Mouse (Mus musculus): ENCODE data around the gene Aldh3a2. TPM values are rescaled to one million over a fixed set of nuclear protein-coding genes. Genes with fewer than 3 reads are reported as not detected.
A peak's percentile ranks its signal among the peaks of the same experiment; 100 is the strongest.

Gene Aldh3a2
- polyA plus RNA-seq, 1 experiment = 15.8 TPM

DNA sequence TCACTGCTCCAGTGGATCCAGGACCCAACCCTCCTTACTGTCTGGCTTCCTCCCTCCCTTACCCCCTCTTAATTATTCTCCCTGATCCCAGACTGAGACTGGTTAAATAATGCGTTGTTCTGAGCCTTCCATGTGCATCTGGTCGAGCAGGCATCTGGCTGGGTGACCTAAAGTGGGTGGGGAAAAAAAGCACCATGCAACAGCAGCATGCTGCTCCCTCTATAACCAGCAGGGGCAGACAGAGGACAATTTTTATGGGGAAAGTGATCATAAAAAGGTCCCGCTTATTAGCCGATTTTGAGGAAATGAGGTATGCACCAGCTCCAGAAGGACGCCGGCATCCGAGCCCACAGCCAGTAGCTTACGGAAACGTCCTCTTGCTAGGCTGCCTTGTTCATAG lies 35.9 kb downstream of the Aldh3a2 start:
- Histone ChIP-seq H3K79me2 (ENCODE audit: control insufficient read depth, insufficient read depth) (no peaks in the 10 kb centered on the region), H3K4me3 (ENCODE audit: insufficient read depth, poor library complexity, severe bottlenecking) (no peak overlapping the region), H3K79me3 (ENCODE audit: low read depth) (no peaks in the 10 kb centered on the region), H3K27me3 (ENCODE audit: control insufficient read depth, insufficient read depth, insufficient read length) (peaks cover 6% of the 10 kb centered on the region), H3K36me3 (ENCODE audit: control insufficient read depth, insufficient read depth) (no peaks in the 10 kb centered on the region), H3ac (ENCODE audit: control insufficient read depth, insufficient read length, low read depth) (peak overlapping the region; percentile 24)
- peak; percentile 35 for TF ChIP-seq CTCF (IDR thresholded peaks at IDR 0.05; ENCODE audit: control insufficient read depth, insufficient read depth, insufficient read length)
- TF ChIP-seq CEBPB (IDR thresholded peaks at IDR 0.05; ENCODE audit: low read depth) = no peak
- TF ChIP-seq MAX (IDR thresholded peaks at IDR 0.05) = peak; percentile 86

DNA sequence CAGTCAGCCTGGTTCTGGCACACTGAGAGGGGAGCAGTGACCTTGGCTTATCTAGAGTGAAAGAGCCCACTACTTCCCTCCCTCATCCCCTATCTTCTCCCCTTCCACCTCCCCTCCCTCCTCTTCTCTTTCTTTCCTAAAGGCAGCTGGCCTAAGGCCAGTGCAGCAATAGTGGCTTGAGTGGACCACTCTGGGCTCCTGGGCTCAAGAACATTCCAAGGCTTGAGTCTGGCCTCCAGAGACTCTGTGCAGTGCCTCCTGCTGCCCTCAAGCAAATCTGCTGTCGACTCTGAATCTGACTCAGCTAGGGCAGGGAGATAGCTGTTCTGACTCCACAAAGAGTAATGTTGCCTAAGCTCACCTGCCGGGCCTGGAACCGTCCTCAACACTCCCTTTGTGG lies 38.9 kb downstream of the Aldh3a2 start:
- Histone ChIP-seq H3ac (ENCODE audit: control insufficient read depth, insufficient read length, low read depth) (no peak overlapping the region), H3K79me3 (ENCODE audit: low read depth) (no peaks in the 10 kb centered on the region)
- TF ChIP-seq MYOG (IDR thresholded peaks at IDR 0.05; ENCODE audit: control insufficient read depth, extremely low read depth, insufficient read length) = no peak
- TF ChIP-seq CTCF (IDR thresholded peaks at IDR 0.05; ENCODE audit: control insufficient read depth, insufficient read depth, insufficient read length) = no peak
- TF ChIP-seq MAX (IDR thresholded peaks at IDR 0.05) = no peak
- TF ChIP-seq MYOD1 (IDR thresholded peaks at IDR 0.05; ENCODE audit: control insufficient read depth, insufficient read length, low read depth) = no peak
- no peak for TF ChIP-seq USF1 (IDR thresholded peaks at IDR 0.05; ENCODE audit: low read depth)
- TF ChIP-seq CEBPB (IDR thresholded peaks at IDR 0.05; ENCODE audit: low read depth) = no peak
- no peak for TF ChIP-seq FOSL1 (IDR thresholded peaks at IDR 0.05; ENCODE audit: insufficient read depth, low read length, poor library complexity, severe bottlenecking)

DNA sequence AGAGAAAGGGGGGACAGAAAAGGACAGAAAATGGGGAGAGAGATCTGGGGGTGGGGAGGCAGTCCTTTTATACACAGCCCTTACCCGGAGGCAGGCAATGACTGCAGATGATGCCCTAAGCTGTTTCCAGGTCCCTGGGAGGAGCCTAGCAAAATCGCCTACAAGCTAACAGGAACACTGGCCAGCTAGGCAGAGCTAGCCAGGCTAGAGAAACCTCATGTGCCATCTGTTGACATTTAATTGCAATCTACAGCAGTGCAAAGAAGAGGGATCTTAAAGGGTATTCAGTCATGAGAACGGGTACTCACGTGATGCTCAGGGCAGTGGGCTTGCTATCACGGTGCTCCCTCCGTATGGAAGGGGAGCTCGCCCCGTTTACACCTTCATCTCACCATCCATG lies 39.4 kb downstream of the Aldh3a2 start:
- Histone ChIP-seq H3K79me3 (ENCODE audit: low read depth) (no peaks in the 10 kb centered on the region), H3K79me2 (ENCODE audit: control insufficient read depth, insufficient read depth) (no peaks in the 10 kb centered on the region), H3ac (ENCODE audit: control insufficient read depth, insufficient read length, low read depth) (no peak overlapping the region), H3K27me3 (ENCODE audit: control insufficient read depth, insufficient read depth, insufficient read length) (no peaks in the 10 kb centered on the region), H3K36me3 (ENCODE audit: control insufficient read depth, insufficient read depth) (no peaks in the 10 kb centered on the region), H3K4me3 (ENCODE audit: insufficient read depth, poor library complexity, severe bottlenecking) (no peak overlapping the region)
- TF ChIP-seq MYOG (IDR thresholded peaks at IDR 0.05; ENCODE audit: control insufficient read depth, extremely low read depth, insufficient read length) (no peak), FOSL1 (IDR thresholded peaks at IDR 0.05; ENCODE audit: insufficient read depth, low read length, poor library complexity, severe bottlenecking) (no peak), CTCF (IDR thresholded peaks at IDR 0.05; ENCODE audit: control insufficient read depth, insufficient read depth, insufficient read length) (no peak), CEBPB (IDR thresholded peaks at IDR 0.05; ENCODE audit: low read depth) (no peak), MYOD1 (IDR thresholded peaks at IDR 0.05; ENCODE audit: control insufficient read depth, insufficient read length, low read depth) (no peak), USF1 (IDR thresholded peaks at IDR 0.05; ENCODE audit: low read depth) (no peak), MAX (IDR thresholded peaks at IDR 0.05) (no peak)

More for the DNA sequence above, 38.9 kb downstream of the Aldh3a2 start:
- Histone ChIP-seq H3K4me3 (ENCODE audit: insufficient read depth, poor library complexity, severe bottlenecking) (no peak overlapping the region), H3K27me3 (ENCODE audit: control insufficient read depth, insufficient read depth, insufficient read length) (peaks cover 3% of the 10 kb centered on the region), H3K36me3 (ENCODE audit: control insufficient read depth, insufficient read depth) (no peaks in the 10 kb centered on the region), H3K79me2 (ENCODE audit: control insufficient read depth, insufficient read depth) (no peaks in the 10 kb centered on the region)

DNA sequence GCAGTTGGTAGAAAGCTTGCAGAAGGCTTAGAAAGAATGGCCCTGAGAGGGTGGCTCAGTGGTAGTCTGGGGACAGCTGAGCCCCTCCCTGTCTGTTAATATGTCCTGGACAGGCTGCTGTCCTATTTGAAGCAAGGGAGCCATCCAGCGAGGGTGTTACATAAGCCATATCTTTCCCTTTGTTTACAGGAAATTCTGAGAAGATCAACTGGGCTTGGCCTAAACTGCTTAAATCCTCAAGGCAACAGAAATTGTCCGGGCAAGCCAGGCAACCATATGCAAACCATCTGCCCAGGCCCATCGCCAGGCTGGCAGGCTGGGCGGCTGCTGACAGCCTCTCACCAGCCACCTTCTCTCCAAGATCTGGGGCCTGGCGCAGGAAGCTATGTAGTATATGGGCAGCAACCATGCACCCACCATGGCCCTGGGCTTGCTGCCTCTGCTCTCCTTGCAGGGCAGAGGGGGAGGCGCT lies 41.3 kb downstream of the Aldh3a2 start:
- no peak overlapping the region for H3K4me3 ChIP-seq (ENCODE audit: insufficient read depth, poor library complexity, severe bottlenecking)
- no peaks in the 10 kb centered on the region for H3K79me2 ChIP-seq (ENCODE audit: control insufficient read depth, insufficient read depth)
- no peak overlapping the region for H3ac ChIP-seq (ENCODE audit: control insufficient read depth, insufficient read length, low read depth)
- H3K79me3 ChIP-seq (ENCODE audit: low read depth) = no peaks in the 10 kb centered on the region
- no peaks in the 10 kb centered on the region for H3K27me3 ChIP-seq (ENCODE audit: control insufficient read depth, insufficient read depth, insufficient read length)
- TF ChIP-seq MYOD1 (IDR thresholded peaks at IDR 0.05; ENCODE audit: control insufficient read depth, insufficient read length, low read depth) (no peak), MAX (IDR thresholded peaks at IDR 0.05) (no peak), MYOG (IDR thresholded peaks at IDR 0.05; ENCODE audit: control insufficient read depth, extremely low read depth, insufficient read length) (no peak), USF1 (IDR thresholded peaks at IDR 0.05; ENCODE audit: low read depth) (no peak), CEBPB (IDR thresholded peaks at IDR 0.05; ENCODE audit: low read depth) (no peak), CTCF (IDR thresholded peaks at IDR 0.05; ENCODE audit: control insufficient read depth, insufficient read depth, insufficient read length) (no peak), FOSL1 (IDR thresholded peaks at IDR 0.05; ENCODE audit: insufficient read depth, low read length, poor library complexity, severe bottlenecking) (no peak)
- H3K36me3 ChIP-seq (ENCODE audit: control insufficient read depth, insufficient read depth) = no peaks in the 10 kb centered on the region

DNA sequence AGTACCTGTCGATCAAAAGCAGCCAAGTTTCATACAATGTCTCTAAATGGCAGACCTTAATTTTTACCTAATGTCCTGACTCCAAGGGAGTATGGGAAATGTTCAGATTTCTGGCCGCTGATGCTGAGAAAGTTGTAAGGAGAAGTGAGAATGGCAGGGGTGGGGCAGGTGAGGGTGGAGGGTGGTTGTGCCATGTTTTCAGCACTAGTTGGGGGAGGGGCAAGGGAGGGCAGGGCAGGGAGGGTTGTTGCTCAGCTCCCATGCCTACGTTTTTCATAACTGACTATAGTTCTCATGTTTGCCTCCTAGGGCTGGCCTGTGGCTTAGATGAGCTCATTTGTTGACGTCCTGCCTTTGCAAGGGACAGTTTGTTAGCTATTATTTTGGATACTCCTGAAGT lies 41.8 kb downstream of the Aldh3a2 start:
- no peaks in the 10 kb centered on the region for H3K27me3 ChIP-seq (ENCODE audit: control insufficient read depth, insufficient read depth, insufficient read length)
- H3K36me3 ChIP-seq (ENCODE audit: control insufficient read depth, insufficient read depth) = no peaks in the 10 kb centered on the region
- no peaks in the 10 kb centered on the region for H3K79me2 ChIP-seq (ENCODE audit: control insufficient read depth, insufficient read depth)
- H3K4me3 ChIP-seq (ENCODE audit: insufficient read depth, poor library complexity, severe bottlenecking) = no peak overlapping the region
- H3K79me3 ChIP-seq (ENCODE audit: low read depth) = no peaks in the 10 kb centered on the region
- no peak overlapping the region for H3ac ChIP-seq (ENCODE audit: control insufficient read depth, insufficient read length, low read depth)
- TF ChIP-seq MYOG (IDR thresholded peaks at IDR 0.05; ENCODE audit: control insufficient read depth, extremely low read depth, insufficient read length) (no peak), USF1 (IDR thresholded peaks at IDR 0.05; ENCODE audit: low read depth) (no peak), CTCF (IDR thresholded peaks at IDR 0.05; ENCODE audit: control insufficient read depth, insufficient read depth, insufficient read length) (no peak), MYOD1 (IDR thresholded peaks at IDR 0.05; ENCODE audit: control insufficient read depth, insufficient read length, low read depth) (no peak), CEBPB (IDR thresholded peaks at IDR 0.05; ENCODE audit: low read depth) (no peak), MAX (IDR thresholded peaks at IDR 0.05) (no peak), FOSL1 (IDR thresholded peaks at IDR 0.05; ENCODE audit: insufficient read depth, low read length, poor library complexity, severe bottlenecking) (no peak)

DNA sequence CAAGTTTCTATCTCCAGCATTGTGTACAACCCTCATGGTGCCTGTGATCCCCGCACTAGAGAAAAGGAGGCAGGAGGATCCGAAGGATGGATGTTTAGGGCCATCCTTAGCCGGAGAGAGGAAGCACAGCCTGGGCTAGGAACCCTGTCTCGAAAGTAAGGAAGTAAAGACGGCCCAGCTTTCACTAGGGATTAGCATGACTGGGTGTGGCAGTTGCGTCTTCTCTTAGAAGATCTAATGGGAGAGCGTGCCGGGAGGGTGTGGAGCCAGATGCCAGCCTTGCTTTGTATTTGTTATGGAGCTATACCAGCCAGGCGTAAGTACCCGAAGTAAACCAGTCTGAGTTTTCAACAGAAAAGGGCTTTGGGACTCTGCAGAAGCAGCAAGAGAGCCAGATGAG lies 42.4 kb downstream of the Aldh3a2 start:
- H3K4me3 ChIP-seq (ENCODE audit: insufficient read depth, poor library complexity, severe bottlenecking) = no peak overlapping the region
- no peaks in the 10 kb centered on the region for H3K79me3 ChIP-seq (ENCODE audit: low read depth)
- TF ChIP-seq USF1 (IDR thresholded peaks at IDR 0.05; ENCODE audit: low read depth) (no peak), MAX (IDR thresholded peaks at IDR 0.05) (no peak), CTCF (IDR thresholded peaks at IDR 0.05; ENCODE audit: control insufficient read depth, insufficient read depth, insufficient read length) (no peak), CEBPB (IDR thresholded peaks at IDR 0.05; ENCODE audit: low read depth) (no peak), MYOD1 (IDR thresholded peaks at IDR 0.05; ENCODE audit: control insufficient read depth, insufficient read length, low read depth) (no peak), FOSL1 (IDR thresholded peaks at IDR 0.05; ENCODE audit: insufficient read depth, low read length, poor library complexity, severe bottlenecking) (no peak), MYOG (IDR thresholded peaks at IDR 0.05; ENCODE audit: control insufficient read depth, extremely low read depth, insufficient read length) (no peak)
- H3K79me2 ChIP-seq (ENCODE audit: control insufficient read depth, insufficient read depth) = no peaks in the 10 kb centered on the region
- no peaks in the 10 kb centered on the region for H3K27me3 ChIP-seq (ENCODE audit: control insufficient read depth, insufficient read depth, insufficient read length)
- H3K36me3 ChIP-seq (ENCODE audit: control insufficient read depth, insufficient read depth) = no peaks in the 10 kb centered on the region
- no peak overlapping the region for H3ac ChIP-seq (ENCODE audit: control insufficient read depth, insufficient read length, low read depth)

Data from C2C12 (cell line).